Mouse (Mus musculus): Measurements from ENCODE around the gene Casz1. TPM values are rescaled to one million over a fixed set of nuclear protein-coding genes. Genes with fewer than 3 reads are reported as not detected.

Gene Casz1
- polyA plus RNA-seq, 1 experiment from 2014 or later: 3.7 TPM

- H3K36me3 ChIP-seq (replicated peaks): peaks cover 85% of the 10 kb centered on the region
- H3K9me3 ChIP-seq: no peaks in the 10 kb centered on the region
- no peaks in the 10 kb centered on the region; the same call in 1 of the 2 replicates for H3K27me3 ChIP-seq (replicated peaks; ENCODE audit: low read depth, poor library complexity, severe bottlenecking)
- WGBS: 88% methylated on average over 1 of the region's 1 CpGs
- H3K27ac ChIP-seq (replicated peaks): no peak overlapping the region
- no peak overlapping the region for H3K4me3 ChIP-seq
- DNase-seq (ENCODE audit: low spot score): no peak
- H3K4me1 ChIP-seq: peaks cover 31% of the 10 kb centered on the region
These were observed 157.9 kb downstream of the Casz1 start for GRCm38 (mm10) chr4:148962096-148962495.

GRCm38 (mm10) chr4:148964541-148965310 lies 160.5 kb downstream of the Casz1 start:
- Histone ChIP-seq H3K4me3 (no peak overlapping the region), H3K36me3 (replicated peaks) (peaks cover 76% of the 10 kb centered on the region), H3K27ac (replicated peaks) (peak overlapping the region; percentile 60), H3K4me1 (peaks cover 29% of the 10 kb centered on the region), H3K27me3 (replicated peaks; ENCODE audit: low read depth, poor library complexity, severe bottlenecking) (no peaks in the 10 kb centered on the region), H3K9me3 (no peaks in the 10 kb centered on the region)
- no peak for DNase-seq (ENCODE audit: low spot score)
- 77% methylated on average over 10 of the region's 10 CpGs for WGBS

GRCm38 (mm10) chr4:148966132-148966531 lies 161.9 kb downstream of the Casz1 start:
- H3K4me3 ChIP-seq: no peak overlapping the region
- H3K4me1 ChIP-seq: peaks cover 37% of the 10 kb centered on the region
- peaks cover 68% of the 10 kb centered on the region for H3K36me3 ChIP-seq (replicated peaks)
- no peak for DNase-seq (ENCODE audit: low spot score)
- no peaks in the 10 kb centered on the region for H3K27me3 ChIP-seq (replicated peaks; ENCODE audit: low read depth, poor library complexity, severe bottlenecking)
- 94% methylated on average over 5 of the region's 5 CpGs for WGBS
- H3K27ac ChIP-seq (replicated peaks): no peak overlapping the region
- H3K9me3 ChIP-seq: no peaks in the 10 kb centered on the region

- H3K4me3 ChIP-seq: no peak overlapping the region
- peaks cover 59% of the 10 kb centered on the region for H3K4me1 ChIP-seq
- WGBS: 88% methylated on average over 5 of the region's 5 CpGs
- DNase-seq (ENCODE audit: low spot score): no peak
- H3K27me3 ChIP-seq (replicated peaks; ENCODE audit: low read depth, poor library complexity, severe bottlenecking): no peaks in the 10 kb centered on the region
- no peaks in the 10 kb centered on the region for H3K9me3 ChIP-seq
- H3K27ac ChIP-seq (replicated peaks): no peak overlapping the region; the same call in 1 of the 2 replicates
- peaks cover 40% of the 10 kb centered on the region for H3K36me3 ChIP-seq (replicated peaks)
These were observed 164.6 kb downstream of the Casz1 start for GRCm38 (mm10) chr4:148968859-148969258.

GRCm38 (mm10) chr4:148969610-148970009 lies 165.4 kb downstream of the Casz1 start:
- H3K4me3 ChIP-seq: no peak overlapping the region
- no peaks in the 10 kb centered on the region for H3K9me3 ChIP-seq
- DNase-seq (ENCODE audit: low spot score): no peak
- H3K4me1 ChIP-seq: peaks cover 54% of the 10 kb centered on the region
- no peak overlapping the region for H3K27ac ChIP-seq (replicated peaks)
- H3K36me3 ChIP-seq (replicated peaks): peaks cover 34% of the 10 kb centered on the region
- 88% methylated on average over 5 of the region's 5 CpGs for WGBS
- no peaks in the 10 kb centered on the region for H3K27me3 ChIP-seq (replicated peaks; ENCODE audit: low read depth, poor library complexity, severe bottlenecking)

- DNase-seq (ENCODE audit: low spot score): no peak
- Histone ChIP-seq H3K9me3 (no peaks in the 10 kb centered on the region), H3K36me3 (replicated peaks) (peaks cover 26% of the 10 kb centered on the region), H3K27me3 (replicated peaks; ENCODE audit: low read depth, poor library complexity, severe bottlenecking) (no peaks in the 10 kb centered on the region), H3K4me3 (no peak overlapping the region), H3K4me1 (peaks cover 48% of the 10 kb centered on the region), H3K27ac (replicated peaks) (no peak overlapping the region)
- 65% methylated on average over 4 of the region's 4 CpGs for WGBS
These were observed 166.5 kb downstream of the Casz1 start for GRCm38 (mm10) chr4:148970742-148971141.

GRCm38 (mm10) chr4:148971613-148972242 lies 167.5 kb downstream of the Casz1 start:
- Histone ChIP-seq H3K27me3 (replicated peaks; ENCODE audit: low read depth, poor library complexity, severe bottlenecking) (no peaks in the 10 kb centered on the region), H3K27ac (replicated peaks) (peak overlapping the region; percentile 51), H3K4me3 (no peak overlapping the region), H3K36me3 (replicated peaks) (peaks cover 16% of the 10 kb centered on the region), H3K9me3 (no peaks in the 10 kb centered on the region), H3K4me1 (peaks cover 47% of the 10 kb centered on the region)
- DNase-seq (ENCODE audit: low spot score): no peak
- whole genome bisulfite sequencing: 49% methylated on average over 3 of the region's 3 CpGs

- no peak for DNase-seq (ENCODE audit: low spot score)
- no peak overlapping the region for H3K4me3 ChIP-seq
- no peaks in the 10 kb centered on the region for H3K27me3 ChIP-seq (replicated peaks; ENCODE audit: low read depth, poor library complexity, severe bottlenecking)
- H3K4me1 ChIP-seq: peaks cover 54% of the 10 kb centered on the region
- H3K27ac ChIP-seq (replicated peaks): peak overlapping the region; percentile 51; the same call in 1 of the 2 replicates
- peaks cover 13% of the 10 kb centered on the region for H3K36me3 ChIP-seq (replicated peaks)
- no peaks in the 10 kb centered on the region for H3K9me3 ChIP-seq
- WGBS: 82% methylated on average over 14 of the region's 14 CpGs
These were observed 168.5 kb downstream of the Casz1 start for GRCm38 (mm10) chr4:148972707-148973106.

GRCm38 (mm10) chr4:148973387-148973786 lies 169.2 kb downstream of the Casz1 start:
- 73% methylated on average over 14 of the region's 14 CpGs for WGBS
- H3K4me3 ChIP-seq: no peak overlapping the region
- no peak overlapping the region for H3K27ac ChIP-seq (replicated peaks)
- H3K9me3 ChIP-seq: no peaks in the 10 kb centered on the region
- DNase-seq (ENCODE audit: low spot score): no peak
- peaks cover 10% of the 10 kb centered on the region for H3K36me3 ChIP-seq (replicated peaks)
- no peaks in the 10 kb centered on the region for H3K27me3 ChIP-seq (replicated peaks; ENCODE audit: low read depth, poor library complexity, severe bottlenecking)
- H3K4me1 ChIP-seq: peaks cover 61% of the 10 kb centered on the region

GRCm38 (mm10) chr4:148974833-148975232 lies 170.6 kb downstream of the Casz1 start:
- DNase-seq (ENCODE audit: low spot score): no peak
- Histone ChIP-seq H3K9me3 (no peaks in the 10 kb centered on the region), H3K27me3 (replicated peaks; ENCODE audit: low read depth, poor library complexity, severe bottlenecking) (no peaks in the 10 kb centered on the region), H3K4me1 (peaks cover 72% of the 10 kb centered on the region), H3K4me3 (no peak overlapping the region), H3K27ac (replicated peaks) (no peak overlapping the region), H3K36me3 (replicated peaks) (peaks cover 5% of the 10 kb centered on the region)
- 84% methylated on average over 7 of the region's 7 CpGs for WGBS

- DNase-seq (ENCODE audit: low spot score): no peak
- Histone ChIP-seq H3K27me3 (replicated peaks; ENCODE audit: low read depth, poor library complexity, severe bottlenecking) (no peaks in the 10 kb centered on the region), H3K27ac (replicated peaks) (peak overlapping the region; percentile 27), H3K4me3 (no peak overlapping the region), H3K36me3 (replicated peaks) (peaks cover 16% of the 10 kb centered on the region), H3K4me1 (peaks cover 56% of the 10 kb centered on the region), H3K9me3 (no peaks in the 10 kb centered on the region)
- WGBS: 76% methylated on average over 9 of the region's 9 CpGs
These were observed 174.1 kb downstream of the Casz1 start for GRCm38 (mm10) chr4:148978221-148978855.

GRCm38 (mm10) chr4:148978926-148979325 lies 174.7 kb downstream of the Casz1 start:
- Histone ChIP-seq H3K9me3 (no peaks in the 10 kb centered on the region), H3K4me1 (peaks cover 59% of the 10 kb centered on the region), H3K27ac (replicated peaks) (no peak overlapping the region), H3K4me3 (no peak overlapping the region), H3K36me3 (replicated peaks) (peaks cover 22% of the 10 kb centered on the region), H3K27me3 (replicated peaks; ENCODE audit: low read depth, poor library complexity, severe bottlenecking) (no peaks in the 10 kb centered on the region)
- WGBS: 90% methylated on average over 11 of the region's 11 CpGs
- DNase-seq (ENCODE audit: low spot score): no peak

All from embryonic facial prominence, embryonic 10.5 days (tissue).